Mouse (Mus musculus): ENCODE measurements around the gene Kcnj15. TPM values are rescaled to one million over a fixed set of nuclear protein-coding genes. Genes with fewer than 3 reads are reported as not detected.

The Kcnj15 gene
- total RNA-seq, 2 experiments from 2014 or later: 1.1 to 1.4 TPM

DNA sequence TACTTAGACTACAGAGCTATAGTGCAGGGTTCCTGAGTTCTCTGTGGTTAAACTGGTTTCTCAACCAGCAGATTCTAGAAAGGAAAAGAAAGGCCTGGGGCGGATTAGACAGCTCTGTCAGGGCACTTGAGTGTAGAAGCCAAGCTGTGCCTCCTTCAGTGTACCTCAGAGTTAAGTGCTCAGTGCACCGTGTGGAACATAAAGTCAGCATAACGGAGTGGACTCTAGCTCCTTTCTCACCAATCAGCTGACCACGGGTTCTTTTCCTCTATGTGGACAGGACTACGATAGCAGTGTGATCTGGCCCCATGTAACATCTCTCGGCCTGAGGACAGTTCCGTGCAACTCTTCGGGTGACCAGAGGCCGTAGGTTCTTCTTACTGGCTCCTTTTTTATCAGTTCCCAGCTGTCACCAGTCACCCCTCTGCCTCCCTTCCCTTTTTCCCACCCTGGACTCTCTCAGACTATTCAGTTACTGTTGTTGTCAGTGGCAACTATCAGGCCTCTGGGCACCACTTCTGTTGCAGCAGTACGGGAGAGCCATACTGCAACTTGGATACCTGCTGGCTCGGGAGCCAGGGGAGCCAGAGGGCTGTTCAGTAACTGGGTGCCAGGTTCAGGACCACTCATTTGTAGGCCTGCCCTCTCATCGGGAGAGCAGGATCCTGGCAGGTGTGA is 12.6 kb upstream of the Kcnj15 start:
- DNase-seq: no peak

DNA sequence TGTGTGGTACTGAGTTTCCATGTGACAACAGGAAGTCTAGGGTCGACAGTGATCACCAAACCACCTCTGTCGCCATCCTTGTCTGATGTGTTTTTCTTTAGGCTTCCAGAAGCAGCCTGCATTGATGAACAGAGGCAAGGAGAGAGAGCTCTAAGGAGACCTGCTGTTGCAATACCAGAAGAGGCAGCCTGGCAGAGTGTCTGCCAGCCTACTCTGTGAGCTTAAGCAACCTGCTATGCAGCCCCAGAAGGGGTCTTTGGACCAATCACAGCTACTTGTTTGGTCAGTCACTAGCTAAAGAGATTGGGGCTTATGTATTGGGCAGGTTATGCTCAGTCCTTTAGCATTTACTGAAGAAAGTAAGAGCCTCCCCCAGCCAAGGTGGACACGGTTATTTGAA is 11.9 kb upstream of the Kcnj15 start:
- DNase-seq: no peak

DNA sequence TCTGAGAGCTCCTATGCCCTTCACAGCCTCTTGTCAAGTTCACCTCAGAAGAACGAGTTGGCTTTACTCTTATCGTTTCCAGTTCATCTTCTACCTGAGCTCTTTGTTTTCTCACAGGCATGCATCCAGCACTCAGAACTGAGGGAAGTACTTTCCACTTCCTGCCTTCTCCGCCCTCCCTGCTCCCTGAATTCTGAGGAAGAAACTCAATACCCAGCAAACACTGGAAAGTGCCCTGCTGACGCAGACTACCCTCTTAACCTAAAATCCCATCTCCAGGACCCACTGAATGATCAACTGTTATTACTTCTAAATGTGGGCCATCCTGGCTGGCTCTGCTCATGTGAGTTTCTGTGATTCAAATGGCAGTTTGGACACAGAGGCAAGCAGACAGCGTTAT is 8.7 kb upstream of the Kcnj15 start:
- no peak for DNase-seq

DNA sequence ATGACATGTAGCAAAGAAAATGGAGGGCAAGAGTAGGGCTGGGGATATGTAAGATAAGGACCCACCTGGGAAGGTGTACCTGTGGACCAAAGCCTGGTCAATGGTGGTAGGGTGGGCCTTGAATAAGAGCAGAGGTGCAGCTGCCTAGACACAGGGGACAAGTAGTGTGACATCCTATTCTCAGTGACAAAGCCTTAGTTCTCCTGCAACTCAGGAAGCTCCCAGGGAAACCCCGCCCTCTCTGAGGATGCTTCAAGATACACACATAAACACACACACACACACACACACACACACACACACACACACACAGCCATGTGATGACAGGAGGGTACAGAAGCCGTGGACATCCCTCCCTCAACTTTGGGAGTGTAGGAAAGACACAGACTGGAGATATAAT is 710 bp upstream of the Kcnj15 start:
- DNase-seq: no peak

DNA sequence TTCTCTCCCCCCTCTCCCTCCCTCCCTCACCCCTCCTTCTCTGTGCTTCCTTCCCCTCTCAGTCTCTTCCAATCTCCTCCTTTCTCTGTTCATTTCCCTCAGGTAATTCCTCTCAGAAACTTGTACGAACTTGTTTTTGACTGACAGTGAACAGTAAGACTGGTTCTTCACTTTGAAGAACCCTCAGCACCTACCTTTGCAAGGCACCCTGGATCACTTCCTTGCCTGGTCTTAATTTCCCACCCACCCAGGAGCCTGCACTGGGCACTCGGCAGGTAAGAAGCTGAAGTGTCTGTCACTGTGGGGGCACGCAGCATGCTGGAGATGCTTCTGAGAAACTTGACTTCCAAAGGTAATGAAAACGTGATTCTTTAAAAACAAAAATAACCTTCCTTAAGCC is 742 bp downstream of the Kcnj15 start:
- no peak for DNase-seq

DNA sequence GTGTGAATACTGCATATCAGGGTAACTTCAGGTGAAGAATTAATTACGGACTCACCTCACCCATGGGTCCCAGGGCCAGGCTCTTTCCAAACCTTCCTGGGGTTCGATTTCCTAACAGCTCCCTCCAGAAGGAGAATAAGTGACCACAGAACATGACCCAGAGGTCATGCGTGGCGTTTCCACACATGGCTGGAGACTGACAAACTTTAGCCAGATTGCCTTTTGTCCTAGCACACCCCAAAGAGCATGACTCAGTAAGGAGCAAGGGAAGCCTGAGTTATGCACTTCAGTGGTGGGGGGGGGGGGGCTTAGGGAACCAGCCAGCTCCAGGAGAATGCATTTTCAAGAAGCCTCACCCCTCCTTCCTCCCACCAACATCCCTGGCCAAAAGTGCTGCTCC is 2.1 kb downstream of the Kcnj15 start:
- DNase-seq: no peak

DNA sequence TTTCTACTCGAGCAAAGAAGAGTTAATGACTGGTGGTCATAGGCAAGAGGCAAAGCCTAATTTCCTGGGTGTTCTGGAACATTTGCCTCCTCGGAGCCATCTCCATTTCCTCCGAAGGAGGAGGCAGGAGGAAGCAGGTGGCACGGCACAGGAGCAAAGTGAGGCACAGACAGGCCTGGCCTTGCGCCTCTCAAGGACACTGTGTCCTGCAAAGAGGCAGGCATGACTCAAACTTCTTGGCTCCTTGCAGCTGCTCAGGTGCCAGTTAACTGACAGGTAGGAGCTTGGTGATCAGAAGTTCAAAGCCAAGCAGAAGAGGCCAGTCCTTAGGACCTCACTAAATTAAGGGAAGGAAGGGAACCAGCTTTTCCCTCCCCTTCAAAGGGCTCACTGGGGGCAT is 3.3 kb downstream of the Kcnj15 start:
- DNase-seq: no peak

DNA sequence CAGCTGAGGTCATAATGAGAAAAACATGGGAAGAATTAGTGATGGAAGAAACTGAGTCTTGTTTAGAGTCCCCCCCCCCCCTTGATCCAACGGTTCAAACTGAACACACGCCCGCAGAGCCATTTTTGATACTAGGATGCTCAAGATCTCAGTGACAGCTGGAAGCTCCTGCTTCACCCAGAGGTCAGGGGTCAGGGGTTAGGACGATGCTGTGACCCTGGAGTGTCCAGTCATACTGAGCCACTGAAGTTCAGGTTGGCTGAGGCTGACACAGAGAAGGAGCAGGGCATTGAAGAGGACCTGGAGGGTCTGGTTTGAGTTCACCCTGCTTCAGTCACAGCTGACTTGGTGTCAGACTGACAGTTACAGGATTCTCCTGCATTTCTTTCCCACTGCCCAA is 4.4 kb downstream of the Kcnj15 start:
- DNase-seq: no peak

DNA sequence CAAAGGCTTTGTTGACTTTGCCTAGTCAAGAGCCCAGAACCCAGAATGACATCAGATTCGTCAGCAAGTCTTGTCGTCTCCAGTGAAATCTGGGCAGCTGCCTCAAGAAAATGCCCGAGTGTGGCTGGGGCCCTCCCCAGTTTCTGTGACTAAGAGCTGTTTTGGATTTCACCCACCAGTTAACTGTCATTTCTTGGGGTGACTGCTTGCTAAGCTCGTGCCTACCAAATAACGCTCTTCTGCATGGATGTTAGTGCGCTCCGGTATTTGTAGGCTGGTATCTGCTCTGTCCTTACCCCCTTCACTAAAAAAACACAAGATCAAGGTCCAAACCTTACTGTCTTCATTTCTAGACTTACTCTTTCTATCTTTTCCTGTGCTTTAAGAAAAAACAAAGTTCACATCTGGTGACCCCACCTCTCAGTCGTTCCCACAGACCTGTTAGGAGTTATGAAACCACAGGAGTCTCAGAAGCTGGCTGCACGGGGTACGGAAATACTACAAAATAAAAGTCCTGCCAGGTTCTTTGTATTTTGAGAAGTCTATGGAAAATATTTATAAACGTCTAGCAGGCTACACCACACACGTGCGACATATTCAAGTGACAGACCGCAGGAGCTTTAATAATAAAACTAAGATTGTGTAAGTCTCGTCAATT is 5.5 kb downstream of the Kcnj15 start:
- DNase-seq: no peak

DNA sequence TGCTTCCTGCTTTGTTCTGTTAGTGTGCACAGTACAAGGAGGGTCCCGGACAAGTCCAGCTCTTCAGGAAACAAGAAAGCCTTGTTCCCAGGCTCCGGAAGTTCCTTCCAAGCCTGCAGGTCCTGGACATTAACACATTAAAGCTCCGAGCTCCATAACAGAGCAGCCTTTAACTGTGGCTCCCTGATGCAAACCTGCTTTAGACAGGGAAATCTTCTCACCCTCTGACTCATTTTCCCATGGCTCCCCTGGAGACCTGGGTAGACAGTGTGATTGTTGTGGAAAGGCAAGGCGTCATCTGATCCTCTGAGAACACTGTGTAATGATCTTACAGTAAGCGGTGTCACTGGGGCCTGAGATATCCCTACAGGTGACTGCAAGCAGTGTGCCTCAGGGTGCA is 7.0 kb downstream of the Kcnj15 start:
- no peak for DNase-seq

DNA sequence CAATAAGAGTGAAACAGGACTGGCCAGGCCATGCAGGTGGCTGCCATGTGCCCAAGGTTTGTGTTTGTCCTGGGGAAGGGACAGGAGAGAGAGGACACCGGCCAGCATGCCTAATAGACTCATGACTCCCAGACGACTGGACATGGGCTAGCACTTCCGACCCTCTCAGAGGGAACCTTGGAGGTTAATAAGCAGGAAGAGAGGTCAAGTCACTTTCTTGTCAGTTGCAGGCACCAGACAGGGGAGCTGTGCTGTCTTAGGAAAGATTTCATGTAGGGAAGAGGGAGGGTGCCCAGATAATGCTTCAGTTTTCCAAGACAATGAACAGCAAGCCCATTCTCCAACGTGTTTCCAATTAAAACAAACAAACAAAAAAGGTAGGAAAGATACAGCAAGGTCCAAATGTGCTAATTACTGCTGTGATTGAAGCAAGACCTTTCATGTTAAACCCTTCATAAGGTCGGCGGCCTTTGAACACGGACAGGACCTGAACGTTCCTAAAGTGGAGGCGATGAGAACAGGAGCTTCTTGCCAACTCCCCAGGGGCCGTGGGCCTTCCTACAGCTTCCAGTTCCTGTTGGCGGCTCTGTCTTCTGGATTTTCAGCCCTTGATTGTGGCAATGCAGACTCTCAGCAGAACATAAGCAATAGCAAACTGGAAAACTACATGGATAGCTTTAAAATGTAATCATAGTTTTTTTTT is 10.3 kb downstream of the Kcnj15 start:
- no peak for DNase-seq

DNA sequence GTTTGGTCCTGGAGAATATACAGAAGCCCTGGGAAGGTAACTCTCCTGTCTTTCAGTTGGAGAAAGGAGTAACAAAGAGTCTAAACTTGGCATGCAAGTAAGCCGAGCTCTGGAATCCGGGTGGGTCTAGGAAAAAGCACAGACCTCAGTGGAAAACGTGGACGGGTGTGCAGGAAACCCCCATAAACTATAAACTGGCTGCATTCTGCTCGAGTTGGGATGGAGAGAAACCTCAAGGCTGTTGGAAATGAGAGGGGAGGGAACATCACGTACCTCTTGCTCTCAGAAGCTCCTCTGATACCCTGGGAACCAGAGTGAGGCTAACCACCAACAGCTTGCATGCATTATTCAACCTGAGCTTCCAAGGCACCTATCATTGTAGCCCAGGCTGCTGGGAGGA is 12.3 kb downstream of the Kcnj15 start:
- no peak for DNase-seq

DNA sequence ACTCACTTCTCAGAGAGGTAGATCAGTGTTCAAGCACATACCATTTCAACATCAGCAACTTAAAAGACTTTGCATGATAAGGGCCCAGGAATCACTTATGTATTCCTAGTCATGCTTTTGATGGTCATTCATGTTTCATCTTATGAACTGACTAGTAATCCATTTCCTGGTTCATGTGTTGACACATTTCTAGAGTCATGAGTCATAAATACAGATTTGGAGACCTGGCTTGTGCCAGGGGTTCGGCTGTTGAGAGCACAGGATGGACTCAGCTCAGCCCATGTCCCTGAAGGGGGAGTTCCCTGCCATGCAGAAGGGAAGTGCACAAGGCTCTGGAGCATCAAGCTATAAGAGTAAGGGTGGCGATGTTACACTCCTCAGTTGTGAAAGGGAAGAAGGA is 15.7 kb downstream of the Kcnj15 start:
- DNase-seq: no peak

DNA sequence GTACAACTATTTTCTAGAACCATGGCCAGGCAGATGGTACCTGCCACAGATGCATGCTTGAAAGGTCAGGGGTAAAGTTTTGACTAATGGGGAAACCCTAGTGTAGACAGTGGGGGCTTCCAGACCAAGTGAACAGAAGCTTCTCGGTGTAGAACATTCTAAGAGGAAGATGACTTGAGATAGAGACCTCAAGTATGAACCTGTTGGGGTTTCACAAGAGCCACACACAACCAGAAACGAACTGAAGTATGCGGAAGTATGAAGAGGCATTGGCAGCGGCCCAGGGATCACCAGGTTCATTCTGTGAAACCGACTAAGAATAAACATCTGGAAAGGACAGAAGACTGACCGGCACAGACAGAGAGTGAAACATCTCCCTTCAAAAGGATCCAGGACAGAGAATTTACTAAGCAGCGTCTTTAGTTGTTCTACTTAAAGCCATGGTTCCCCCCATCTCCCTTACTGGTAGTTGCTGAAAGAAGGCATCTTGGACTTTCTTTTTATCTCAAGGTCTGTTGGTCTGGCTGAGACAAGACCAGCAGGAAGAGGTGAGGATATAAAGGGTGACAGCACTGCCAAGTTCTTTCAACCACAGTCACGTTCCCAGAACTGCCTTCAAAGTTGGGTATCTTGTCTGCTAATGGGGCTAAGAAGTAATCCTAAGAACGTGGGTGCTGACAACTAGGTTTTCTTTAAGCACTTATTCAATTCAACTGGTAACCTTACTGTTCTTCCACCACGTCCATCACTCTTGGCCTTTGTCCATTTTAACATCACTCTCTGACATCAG is 18.6 kb downstream of the Kcnj15 start:
- no peak for DNase-seq

DNA sequence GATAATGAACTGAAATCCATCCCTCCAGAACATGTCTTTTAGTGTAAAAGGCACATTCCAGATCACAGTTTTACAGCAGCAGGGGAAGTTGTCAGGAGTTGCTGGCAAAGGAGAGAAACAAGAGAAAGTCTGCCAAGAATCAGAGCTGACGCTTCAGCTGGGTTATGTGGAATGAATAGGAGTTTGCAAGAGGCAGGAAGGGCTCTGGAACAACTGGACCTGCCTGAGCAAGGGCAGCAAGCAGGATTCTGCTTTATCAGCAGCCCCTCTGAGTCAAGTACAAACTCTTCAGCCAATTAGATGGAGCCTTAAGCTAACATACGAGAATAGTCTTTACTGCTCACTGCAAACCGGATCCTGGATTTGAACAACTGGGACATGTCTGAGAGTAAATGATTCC is 21.7 kb downstream of the Kcnj15 start:
- peak in 1 of 2 experiments; percentile 25 for DNase-seq

DNA sequence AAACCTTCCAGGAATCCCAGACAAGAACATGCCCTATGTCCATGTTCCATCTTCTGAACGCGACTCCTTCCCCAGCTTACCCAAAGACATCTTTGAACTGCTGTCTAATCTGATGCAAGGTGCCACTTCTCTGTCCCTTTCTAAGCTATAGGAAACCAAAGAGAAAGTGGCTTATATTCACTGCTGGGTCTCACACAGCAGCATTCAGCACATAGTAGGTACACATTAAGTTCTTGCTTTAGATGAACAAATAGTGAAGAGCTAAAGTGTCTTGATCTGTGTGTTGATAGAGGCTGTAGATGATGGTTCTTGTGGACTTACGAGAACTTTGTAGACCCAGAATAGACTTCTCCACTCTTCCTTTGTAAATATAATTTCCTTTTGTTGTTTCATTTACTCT is 23.0 kb downstream of the Kcnj15 start:
- no peak for DNase-seq

DNA sequence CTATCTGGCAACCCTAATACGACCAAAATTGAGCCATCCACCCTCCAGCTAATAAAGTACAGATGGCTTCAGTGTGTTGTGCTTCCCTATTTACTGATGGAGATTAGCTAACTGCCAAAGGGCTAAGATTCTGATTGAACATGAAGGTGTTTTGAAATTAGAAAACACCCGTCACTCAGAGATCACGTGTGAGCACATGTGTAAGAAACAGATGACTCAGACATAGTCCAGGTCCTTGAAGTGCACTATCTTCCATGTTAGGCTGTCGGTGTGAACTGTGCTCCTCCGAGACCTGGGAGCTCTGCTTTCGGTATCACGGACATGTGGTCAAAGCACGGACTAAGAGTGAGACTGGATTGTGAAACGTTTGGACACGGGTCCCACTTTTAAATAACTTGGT is 26.0 kb downstream of the Kcnj15 start:
- DNase-seq: peak; percentile 11 to 14

DNA sequence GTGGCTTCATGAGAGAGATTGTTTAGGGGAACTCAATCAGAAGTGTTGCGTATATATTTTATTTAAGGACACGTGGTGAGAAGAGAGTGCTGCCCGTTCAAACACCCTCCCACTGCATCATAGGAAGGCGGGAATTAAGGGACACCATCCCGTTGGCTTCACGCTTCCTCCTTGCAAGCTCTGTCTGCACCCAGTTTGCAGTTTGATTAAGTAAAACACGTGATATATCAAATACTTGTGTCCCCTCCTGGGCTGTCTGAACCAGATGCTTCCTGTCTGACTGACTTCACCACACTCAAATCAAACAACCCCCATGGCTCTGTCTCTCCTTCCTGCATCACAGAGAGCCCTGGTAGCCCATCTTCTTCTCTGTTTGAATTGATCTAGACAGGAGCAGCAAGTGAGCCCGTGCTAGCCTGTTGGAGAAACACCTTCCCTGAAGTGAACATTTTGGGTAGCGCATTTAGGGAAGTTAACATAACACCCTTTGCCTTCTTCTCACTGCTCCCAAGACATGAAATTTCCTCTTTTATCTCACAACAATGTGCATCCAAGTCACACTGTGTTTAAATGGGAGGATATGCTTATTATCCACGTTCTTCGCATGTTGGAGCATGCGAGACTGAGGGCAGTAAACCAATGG is 26.8 kb downstream of the Kcnj15 start:
- no peak for DNase-seq

DNA sequence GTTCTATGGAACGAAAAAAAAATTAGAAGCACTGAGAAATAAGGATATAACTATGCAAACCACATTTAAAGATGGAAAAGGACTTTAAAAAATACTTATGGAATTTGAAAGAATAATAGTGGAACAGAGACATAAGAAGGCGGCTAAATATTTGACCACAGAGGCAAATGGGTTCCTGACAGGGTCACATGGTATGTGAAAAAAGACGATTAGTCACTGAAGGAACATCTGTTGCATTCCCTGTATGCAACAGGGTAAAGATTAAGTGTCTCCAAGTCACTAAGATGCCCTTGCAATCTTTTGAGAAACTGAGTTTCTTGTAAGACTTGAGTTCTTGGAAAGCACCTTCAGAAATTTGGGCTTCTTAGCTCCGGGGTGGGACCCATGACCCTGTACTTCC is 27.7 kb downstream of the Kcnj15 start:
- no peak for DNase-seq

DNA sequence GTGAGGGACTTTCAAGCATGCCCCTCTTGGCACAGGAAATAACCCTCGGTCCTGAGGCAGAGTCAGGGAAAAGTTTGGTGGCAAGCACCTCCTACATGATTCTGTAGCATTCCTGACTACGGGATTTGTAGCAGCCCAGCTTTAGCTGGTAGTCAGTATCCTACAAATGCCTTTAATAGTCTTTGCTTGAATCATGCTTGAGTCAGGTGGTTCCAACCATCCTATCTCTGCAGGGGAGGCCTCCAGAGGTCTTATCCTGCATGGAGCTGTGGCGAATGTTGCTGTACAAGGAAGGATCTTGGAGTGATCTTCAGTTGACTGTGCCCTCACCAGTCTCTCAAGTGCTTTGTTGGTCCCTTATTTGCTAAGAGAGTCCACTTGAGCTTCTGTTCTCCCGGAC is 28.4 kb downstream of the Kcnj15 start:
- no peak for DNase-seq

DNA sequence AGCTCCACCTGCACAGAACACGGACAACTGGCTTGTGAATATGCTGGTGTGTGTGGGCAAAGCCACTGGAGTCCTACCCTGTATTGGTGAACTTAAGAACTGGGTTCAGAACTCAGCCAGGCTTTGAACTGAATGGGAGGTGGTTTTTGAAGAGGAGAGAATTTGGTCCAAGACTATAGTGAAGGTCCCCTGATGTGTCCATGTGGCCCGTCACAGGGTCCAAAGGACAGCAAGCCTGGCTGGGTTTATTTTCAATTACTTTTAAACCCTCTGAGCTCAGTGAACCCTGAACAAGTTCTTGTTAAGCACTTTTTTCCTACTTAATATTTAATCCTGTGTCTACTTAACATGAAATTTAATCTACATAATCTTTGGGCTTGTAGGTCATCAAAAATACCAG is 30.3 kb downstream of the Kcnj15 start:
- no peak for DNase-seq

DNA sequence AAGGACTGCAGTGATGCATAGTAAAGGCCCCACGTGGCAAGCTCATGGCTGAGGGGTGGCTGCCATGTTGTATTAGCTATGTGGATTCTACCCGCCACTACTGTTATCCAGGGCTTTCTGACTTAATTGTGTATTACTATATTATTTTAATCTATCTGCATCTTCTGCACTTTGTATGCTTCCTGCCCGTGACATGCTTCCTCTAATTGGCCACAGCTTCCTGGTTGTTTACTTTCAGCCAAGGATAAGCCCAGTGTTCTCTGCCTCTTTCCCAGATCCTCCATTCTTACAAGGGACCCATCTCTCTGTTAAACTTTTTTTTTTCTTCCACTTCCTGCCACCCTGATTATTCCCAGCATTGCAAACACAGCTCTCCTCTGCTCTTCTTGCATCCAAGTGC is 32.0 kb downstream of the Kcnj15 start:
- DNase-seq: no peak
